Mouse (Mus musculus) embryo, embryonic 11.5 days (tissue): Measurements from ENCODE around the gene Eef1g.

Experiments used
- DNase-seq: peaks from one replicate; pipeline ENCODE4 v3.0.0-alpha.2; 2012; ENCODE audit warnings: low read depth, low spot score

Eef1g gene

DNA sequence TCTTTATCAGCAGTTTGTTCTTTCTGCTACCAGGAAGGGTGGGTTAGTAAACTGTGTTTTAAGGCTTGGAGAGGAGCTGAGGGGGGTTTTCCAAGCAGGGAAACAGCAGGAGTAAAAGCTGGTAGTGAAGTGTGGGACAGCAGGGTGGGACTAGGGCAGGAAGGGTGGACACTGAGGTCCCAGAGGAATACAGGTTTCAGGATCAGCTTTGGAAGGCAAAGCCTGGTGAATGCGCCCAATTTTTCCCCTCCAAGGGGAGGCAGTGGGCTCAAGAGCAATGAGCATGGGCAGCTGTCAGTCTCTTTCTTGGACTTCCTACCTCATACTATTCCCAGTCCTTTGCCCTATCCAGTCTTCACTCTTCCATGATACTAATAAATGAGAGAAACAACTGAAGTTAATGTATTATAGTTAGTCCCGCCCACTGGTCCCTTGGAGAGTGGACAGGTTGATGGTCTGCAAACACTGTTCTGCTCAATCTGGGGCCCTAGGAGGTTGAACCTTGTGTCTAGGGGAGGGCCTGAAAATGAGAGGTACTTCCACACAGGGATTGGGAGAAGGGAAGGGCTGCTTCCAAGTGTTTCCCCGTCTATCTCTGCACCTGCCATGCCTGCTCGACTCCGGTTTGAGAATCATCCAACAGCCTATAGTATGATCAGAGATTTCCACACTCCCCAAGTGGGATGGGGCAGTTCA lies 58.9 kb downstream of the Eef1g start:
- no peak for DNase-seq

DNA sequence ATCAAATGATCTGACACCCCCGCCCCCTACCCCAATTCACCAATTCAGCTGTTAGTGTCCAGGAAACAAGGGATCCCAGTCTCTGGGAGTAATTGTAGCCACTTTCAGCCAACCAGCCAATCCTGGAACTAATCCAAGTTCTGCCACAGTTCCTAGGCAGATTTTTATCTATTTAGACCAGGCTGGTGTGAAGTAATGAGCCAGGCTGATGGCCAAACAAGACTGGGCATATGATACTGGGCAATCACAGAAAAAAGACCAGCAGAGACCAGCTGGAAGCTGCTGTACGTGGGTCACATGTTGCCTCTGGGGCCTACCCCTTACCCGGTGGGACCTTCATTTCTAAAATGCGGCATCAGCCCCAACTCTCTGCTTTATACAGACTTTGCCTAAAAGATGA lies 59.8 kb downstream of the Eef1g start:
- DNase-seq, result no peak

DNA sequence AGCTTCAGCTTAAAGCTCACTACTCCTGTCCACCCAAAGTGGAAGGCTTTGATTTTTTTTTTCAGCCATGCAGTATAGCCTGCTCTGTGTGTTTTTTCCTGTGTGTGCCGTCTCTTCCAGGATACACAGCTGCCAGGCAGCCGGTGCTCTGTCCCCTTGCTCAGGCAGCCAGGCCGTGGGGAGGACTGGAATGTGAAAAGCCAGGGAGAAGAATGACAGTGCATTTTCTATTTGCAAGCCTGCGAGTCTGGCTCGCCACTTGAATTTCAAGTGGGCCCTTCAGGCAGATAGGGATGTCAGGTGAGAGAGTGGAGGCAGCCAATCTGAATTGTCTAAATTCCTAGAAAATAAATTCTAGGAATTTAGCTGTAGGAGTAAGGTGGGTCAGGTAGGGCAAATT lies 61.0 kb downstream of the Eef1g start:
- no peak for DNase-seq
